Mouse (Mus musculus) MEL (cell line): ENCODE results near the gene Slc12a6. TPM values are rescaled to one million over a fixed set of nuclear protein-coding genes. Genes with fewer than 3 reads are reported as not detected.
A peak's percentile ranks its signal among the peaks of the same experiment; 100 is the strongest.

Experiments used
- DNase-seq: peaks from one replicate; pipeline ENCODE4 v3.0.0; 2011; ENCODE audit warnings: low read depth, low spot score
- H3K27ac ChIP-seq: 2 replicates; pipeline ENCODE4 v1.5.1; 2012; ENCODE audit warnings: low read depth, mild to moderate bottlenecking, control low read depth, low read length, moderate library complexity; ENCODE audit not compliant: control insufficient read depth
- H3K27me3 ChIP-seq, 2 experiments: fragments of 150-350 bp in 1 of 2; sonication (generic) in 1 of 2; 2 replicates each; pipeline ENCODE4 v1.6.1; 2012; ENCODE audit warnings: low read length in 2 of 2, mild to moderate bottlenecking in 2 of 2, improper control_type of control experiment in 1 of 2, moderate library complexity in 1 of 2; ENCODE audit not compliant: insufficient read depth in 2 of 2, control insufficient read depth in 1 of 2
- H3K36me3 ChIP-seq, 2 experiments: 2 replicates each; pipeline ENCODE4 v1.6.1; 2012 to 2014; ENCODE audit warnings: low read length in 2 of 2, improper control_type of control experiment in 1 of 2, inconsistent platforms in 1 of 2, mild to moderate bottlenecking in 1 of 2; ENCODE audit not compliant: insufficient read depth in 2 of 2, control insufficient read depth in 1 of 2
- H3K4me1 ChIP-seq, 2 experiments: fragments of 150-350 bp in 1 of 2; sonication (generic) in 1 of 2; 2 replicates each; pipeline ENCODE4 v1.6.1; 2012; ENCODE audit warnings: low read length in 2 of 2, improper control_type of control experiment in 1 of 2, mild to moderate bottlenecking in 1 of 2; ENCODE audit not compliant: insufficient read depth in 2 of 2, control insufficient read depth in 1 of 2
- H3K4me3 ChIP-seq, 2 experiments: fragments of 150-350 bp in 1 of 2; sonication (generic) in 1 of 2; 2 replicates each; pipeline ENCODE4 v1.5.1; 2012; ENCODE audit warnings: low read depth in 2 of 2, low read length in 2 of 2, mild to moderate bottlenecking in 2 of 2, moderate library complexity in 2 of 2, control low read depth in 1 of 2, improper control_type of control experiment in 1 of 2; ENCODE audit not compliant: control insufficient read depth in 1 of 2, insufficient read depth in 1 of 2
- H3K79me2 ChIP-seq: 2 replicates; pipeline ENCODE4 v1.6.1; 2012; ENCODE audit warnings: mild to moderate bottlenecking, low read length, moderate library complexity; ENCODE audit not compliant: control insufficient read depth, poor library complexity, insufficient read depth
- H3K9ac ChIP-seq: 2 replicates; pipeline ENCODE4 v1.6.1; 2012; ENCODE audit warnings: low read depth, mild to moderate bottlenecking, control low read depth, low read length, moderate library complexity; ENCODE audit not compliant: control insufficient read depth, poor library complexity, severe bottlenecking
- H3K9me3 ChIP-seq: fragments of 150-350 bp; sonication (generic); replicated peaks from 2 replicates; pipeline ENCODE4 v1.6.1; 2012; ENCODE audit warnings: mild to moderate bottlenecking, low read length, improper control_type of control experiment, moderate library complexity; ENCODE audit not compliant: insufficient read depth
- BHLHE40 ChIP-seq: IDR thresholded peaks from 2 replicates; pipeline ENCODE4 v1.6.1; 2012; ENCODE audit warnings: low read depth, mild to moderate bottlenecking, inconsistent platforms, low read length, improper control_type of control experiment, borderline replicate concordance
- CTCF ChIP-seq, 3 experiments: IDR thresholded peaks in 2 of 3; conservative IDR thresholded peaks in 1 of 3; 2 replicates each; pipeline ENCODE4 v1.5.1; 2011 to 2012; ENCODE audit warnings: low read length in 3 of 3, low read depth in 2 of 3, mild to moderate bottlenecking in 2 of 3, improper control_type of control experiment in 1 of 3, inconsistent platforms in 1 of 3, mixed read lengths in 1 of 3, moderate library complexity in 1 of 3; ENCODE audit not compliant: control insufficient read depth in 1 of 3, insufficient read depth in 1 of 3, poor library complexity in 1 of 3, severe bottlenecking in 1 of 3
- EP300 ChIP-seq, 2 experiments: IDR thresholded peaks; 2 replicates each; pipeline ENCODE4 v1.6.1; 2011; ENCODE audit warnings: improper control_type of control experiment in 2 of 2, low read length in 2 of 2, low read depth in 1 of 2, mild to moderate bottlenecking in 1 of 2
- HCFC1 ChIP-seq: IDR thresholded peaks from 2 replicates; pipeline ENCODE4 v1.6.1; 2012; ENCODE audit warnings: low read depth, mild to moderate bottlenecking, inconsistent platforms, low read length, improper control_type of control experiment, moderate library complexity
- MAX ChIP-seq: IDR thresholded peaks from 2 replicates; pipeline ENCODE4 v1.6.1; 2011; ENCODE audit warnings: low read length, improper control_type of control experiment
- MEF2A ChIP-seq: IDR thresholded peaks from 2 replicates; pipeline ENCODE4 v1.6.1; 2014; ENCODE audit warnings: low read depth, mild to moderate bottlenecking, inconsistent platforms, low read length, improper control_type of control experiment; ENCODE audit not compliant: poor library complexity, insufficient replicate concordance, severe bottlenecking; ENCODE audit errors: extremely low read depth
- POLR2A ChIP-seq, 2 experiments: IDR thresholded peaks; 2 replicates each; pipeline ENCODE4 v1.6.1; 2011 to 2012; ENCODE audit warnings: low read length in 2 of 2, mild to moderate bottlenecking in 2 of 2, control low read depth in 1 of 2, improper control_type of control experiment in 1 of 2, low read depth in 1 of 2, moderate library complexity in 1 of 2; ENCODE audit not compliant: control insufficient read depth in 1 of 2, insufficient read depth in 1 of 2, poor library complexity in 1 of 2
- RCOR1 ChIP-seq: IDR thresholded peaks from 2 replicates; pipeline ENCODE4 v1.6.1; 2012; ENCODE audit warnings: low read depth, mild to moderate bottlenecking, inconsistent platforms, low read length, improper control_type of control experiment
- SIN3A ChIP-seq: IDR thresholded peaks from 2 replicates; pipeline ENCODE4 v1.6.1; 2012; ENCODE audit warnings: low read length, improper control_type of control experiment, inconsistent platforms
- SMC3 ChIP-seq: IDR thresholded peaks from 2 replicates; pipeline ENCODE4 v1.6.1; 2011; ENCODE audit warnings: low read depth, low read length, improper control_type of control experiment
- TCF12 ChIP-seq: IDR thresholded peaks from 2 replicates; pipeline ENCODE4 v1.6.1; 2014; ENCODE audit warnings: low read depth, mild to moderate bottlenecking, inconsistent platforms, low read length, improper control_type of control experiment, moderate library complexity
- USF1 ChIP-seq: IDR thresholded peaks from 2 replicates; pipeline ENCODE4 v1.6.1; 2014; ENCODE audit warnings: low read depth, mild to moderate bottlenecking, inconsistent platforms, low read length, improper control_type of control experiment, moderate library complexity
- polyA plus RNA-seq, 2 experiments: library from polyadenylated mRNA; stranded (reverse) in 1 of 2; unstranded in 1 of 2; fragments of >175 nt in 1 of 2; fragments of >200 nt in 1 of 2; gene quantifications; 2 replicates each; pipeline versions ENCODE4 v1.2.1 to v1.2.4; 2012; ENCODE audit warnings: low replicate concordance in 2 of 2, low read depth in 1 of 2; ENCODE audit not compliant: insufficient read length in 2 of 2, insufficient read depth in 1 of 2, missing spikeins in 1 of 2
- total RNA-seq: library from RNA; depleted of rRNA; stranded (reverse); fragments of 300-350 nt; gene quantifications from 2 replicates; pipeline ENCODE4 v1.2.3, GENCODE M21; 2012

Slc12a6 gene
- total and polyA plus RNA-seq, 3 experiments = 20.4 to 21.2 TPM; not detected in 1

DNA sequence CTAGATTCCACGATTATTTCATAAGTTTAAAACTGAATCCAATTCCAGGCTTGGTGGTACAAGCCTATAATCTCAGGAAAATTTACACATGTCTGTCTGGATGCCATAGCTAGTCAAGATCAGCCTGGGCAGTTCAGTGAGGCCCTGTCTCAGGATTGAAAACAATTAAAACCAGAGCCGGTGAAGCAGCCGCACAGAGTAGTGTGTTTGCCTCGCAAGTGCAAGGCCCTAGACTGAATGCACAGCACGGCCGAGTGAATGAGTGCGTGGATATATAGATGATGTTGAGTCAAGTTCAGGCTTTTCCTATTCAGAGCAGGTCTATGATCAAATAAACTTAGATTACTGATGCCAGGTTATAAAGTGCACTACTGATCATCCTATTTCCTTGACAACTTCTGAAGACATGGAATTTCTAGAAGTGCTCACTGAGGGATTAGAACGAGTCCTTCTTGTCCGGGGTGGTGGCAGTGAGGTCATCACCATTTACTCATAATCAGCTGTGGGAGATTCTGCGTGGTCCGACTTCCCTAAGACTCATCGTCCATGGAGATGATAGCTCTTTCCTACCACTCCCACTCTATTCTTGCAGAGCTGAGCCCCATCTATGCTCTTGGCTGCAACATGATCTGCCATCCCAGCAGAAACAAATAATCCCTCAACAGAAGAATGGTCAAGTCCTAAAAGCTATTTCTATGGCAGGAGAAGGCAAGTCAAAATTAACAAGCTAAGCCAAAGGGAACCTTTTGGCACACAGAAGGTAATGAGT, 94.6 kb downstream of the Slc12a6 start:
- no peaks in the 10 kb centered on the region for H3K4me1 ChIP-seq
- no peak overlapping the region for H3K9ac ChIP-seq
- H3K27me3 ChIP-seq = no peaks in the 10 kb centered on the region
- 0 out of 2 replicates have a peak, but pooled peaks cover under 1% of the 10 kb centered on the region for H3K79me2 ChIP-seq
- no peak overlapping the region for H3K27ac ChIP-seq
- peaks cover 3 to 35% of the 10 kb centered on the region in 2 experiments; a peak in 3 of 4 replicates for H3K36me3 ChIP-seq
- TF ChIP-seq POLR2A (IDR thresholded peaks at IDR 0.05; ENCODE audit: control insufficient read depth in 1 of 2, insufficient read depth in 1 of 2, low read depth in 1 of 2, low read length in 2 of 2, poor library complexity in 1 of 2) (peak in 1 of 2 experiments; percentile 38; a peak in 1 of 4 replicates), SIN3A (no peak)
- TF ChIP-seq, all 39 proteins: peak for 1
- H3K9me3 ChIP-seq = no peaks in the 10 kb centered on the region
- no peak for DNase-seq
- H3K4me3 ChIP-seq = no peak overlapping the region

DNA sequence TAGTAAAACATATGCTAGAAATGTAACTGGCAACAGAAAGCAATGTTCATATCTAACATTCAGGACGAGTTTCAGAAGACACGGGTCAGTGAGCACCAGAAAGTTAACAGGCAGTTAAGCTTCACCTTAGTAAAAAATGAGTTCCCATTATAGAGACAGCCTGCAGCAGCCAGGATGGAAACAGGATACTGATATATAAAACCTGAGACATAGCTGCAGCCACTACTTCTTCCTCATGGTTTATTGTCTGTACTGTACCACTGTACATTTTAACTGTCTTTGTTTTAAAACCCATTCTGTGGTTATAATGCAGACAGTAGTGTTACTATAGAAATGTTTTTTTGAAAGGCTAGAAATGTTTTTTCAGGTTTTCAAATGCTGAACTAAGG, 95.2 kb downstream of the Slc12a6 start:
- Histone ChIP-seq H3K9ac (no peak overlapping the region), H3K4me3 (no peak overlapping the region), H3K36me3 (peaks cover 3 to 36% of the 10 kb centered on the region in 2 experiments; a peak in 3 of 4 replicates), H3K9me3 (no peaks in the 10 kb centered on the region), H3K27ac (no peak overlapping the region), H3K4me1 (no peaks in the 10 kb centered on the region), H3K27me3 (no peaks in the 10 kb centered on the region), H3K79me2 (peaks cover 3% of the 10 kb centered on the region; the same call in 1 of the 2 replicates)
- DNase-seq = no peak
- no peak for TF ChIP-seq RCOR1
- TF ChIP-seq MEF2A = no peak
- TF ChIP-seq MAX = no peak

DNA sequence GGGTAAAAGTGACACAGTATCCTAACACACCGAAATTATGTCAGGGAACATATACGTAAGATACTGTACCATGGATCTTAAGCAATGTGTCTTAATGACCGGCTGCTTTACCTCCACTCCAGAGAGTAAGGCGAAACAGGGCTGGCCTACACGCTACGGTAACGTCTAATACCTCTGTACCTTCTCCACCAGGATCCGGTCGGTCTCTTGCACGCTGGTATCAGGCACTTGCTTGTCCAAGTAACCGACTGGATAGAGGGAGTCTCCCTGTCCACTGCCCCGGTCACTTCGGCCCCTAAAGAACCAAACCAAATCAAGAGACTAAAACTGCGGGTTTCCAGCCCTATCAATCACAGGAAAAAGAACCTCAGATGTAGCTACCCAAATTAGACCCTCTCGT, 101.6 kb downstream of the Slc12a6 start:
- DNase-seq = peak; percentile 49
- TF ChIP-seq USF1 (no peak), HCFC1 (no peak), EP300 (IDR thresholded peaks at IDR 0.05; ENCODE audit: low read depth in 1 of 2, low read length in 2 of 2) (no peak), SMC3 (no peak), CTCF (IDR thresholded peaks at IDR 0.05 in 2 of 3, conservative IDR thresholded peaks at IDR 0.05 in 1 of 3; ENCODE audit: control insufficient read depth in 1 of 3, insufficient read depth in 1 of 3, low read depth in 2 of 3, low read length in 3 of 3, poor library complexity in 1 of 3, severe bottlenecking in 1 of 3) (no peak), TCF12 (no peak), BHLHE40 (no peak)
- Histone ChIP-seq H3K9ac (peak overlapping the region; percentile 86), H3K36me3 (peaks cover 13 to 15% of the 10 kb centered on the region in 2 experiments), H3K4me1 (peaks cover 9% of the 10 kb centered on the region in 2 experiments), H3K4me3 (peak overlapping the region; percentile 84 to 92), H3K27me3 (no peaks in the 10 kb centered on the region), H3K79me2 (peaks cover 20% of the 10 kb centered on the region), H3K9me3 (no peaks in the 10 kb centered on the region), H3K27ac (no peak overlapping the region)
